Mouse (Mus musculus) splenic B cell, adult 2 months (primary cell): Measurements from ENCODE around the gene Ccdc93.

Experiments
- DNase-seq: peaks from one replicate; pipeline ENCODE4 v3.0.0-alpha.2; 2011; ENCODE audit warnings: low read depth, low spot score
- H3K27me3 ChIP-seq: 2 replicates; pipeline ENCODE4 v1.6.1; 2012; ENCODE audit warnings: mild to moderate bottlenecking, low read length, moderate library complexity, mixed read lengths; ENCODE audit not compliant: control insufficient read depth, poor library complexity, insufficient read depth, severe bottlenecking
- H3K36me3 ChIP-seq: 2 replicates; pipeline ENCODE4 v1.6.1; 2012; ENCODE audit warnings: mild to moderate bottlenecking, low read length, moderate library complexity, mixed read lengths; ENCODE audit not compliant: control insufficient read depth, poor library complexity, insufficient read depth, severe bottlenecking

The Ccdc93 gene

DNA sequence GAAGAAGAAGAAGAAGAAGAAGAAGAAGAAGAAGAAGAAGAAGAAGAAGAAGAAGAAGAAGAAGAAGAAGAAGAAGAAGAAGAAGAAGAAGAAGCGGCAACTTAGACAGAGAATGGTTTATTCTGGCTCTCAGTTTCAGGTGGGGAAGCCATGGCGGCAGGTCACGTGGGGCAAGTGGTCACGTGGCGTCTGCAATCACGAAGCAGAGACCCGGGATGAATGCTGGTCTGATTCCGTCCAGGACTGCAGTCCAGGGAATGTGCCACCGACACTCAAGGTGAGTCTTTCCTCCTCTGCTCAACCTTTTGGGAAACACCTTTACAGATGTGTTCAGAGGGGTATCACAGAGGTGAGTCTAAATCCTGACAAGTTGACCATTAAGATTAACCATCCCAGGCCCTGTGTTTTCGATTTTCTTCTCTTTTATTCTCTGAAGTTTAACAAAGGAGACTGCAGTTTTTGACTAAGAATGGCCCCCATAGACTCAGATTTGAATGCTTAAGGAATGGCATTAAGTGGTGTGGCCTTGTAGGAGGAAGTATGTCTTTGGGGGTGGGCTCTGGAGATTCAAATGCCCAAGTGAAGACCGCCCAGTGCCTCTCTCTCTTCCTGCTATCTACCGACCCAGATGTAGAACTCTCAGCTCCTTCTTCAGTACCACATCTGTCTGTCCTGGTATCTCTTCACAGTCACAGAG is 11.1 kb upstream of the Ccdc93 start:
- H3K36me3 ChIP-seq, result no peaks in the 10 kb centered on the region
- no peaks in the 10 kb centered on the region for H3K27me3 ChIP-seq
- no peak for DNase-seq

- peaks cover 2% of the 10 kb centered on the region; the same call in 1 of the 2 replicates for H3K36me3 ChIP-seq
These were observed 489 bp upstream of the Ccdc93 start for GRCm38 (mm10) chr1:121430183-121430937.

GRCm38 (mm10) chr1:121435981-121436380 is 5.1 kb downstream of the Ccdc93 start:
- H3K27me3 ChIP-seq, result no peaks in the 10 kb centered on the region
- no peak for DNase-seq

More at GRCm38 (mm10) chr1:121430183-121430937, 489 bp upstream of the Ccdc93 start:
- H3K27me3 ChIP-seq, result no peaks in the 10 kb centered on the region
- DNase-seq, result no peak

DNA sequence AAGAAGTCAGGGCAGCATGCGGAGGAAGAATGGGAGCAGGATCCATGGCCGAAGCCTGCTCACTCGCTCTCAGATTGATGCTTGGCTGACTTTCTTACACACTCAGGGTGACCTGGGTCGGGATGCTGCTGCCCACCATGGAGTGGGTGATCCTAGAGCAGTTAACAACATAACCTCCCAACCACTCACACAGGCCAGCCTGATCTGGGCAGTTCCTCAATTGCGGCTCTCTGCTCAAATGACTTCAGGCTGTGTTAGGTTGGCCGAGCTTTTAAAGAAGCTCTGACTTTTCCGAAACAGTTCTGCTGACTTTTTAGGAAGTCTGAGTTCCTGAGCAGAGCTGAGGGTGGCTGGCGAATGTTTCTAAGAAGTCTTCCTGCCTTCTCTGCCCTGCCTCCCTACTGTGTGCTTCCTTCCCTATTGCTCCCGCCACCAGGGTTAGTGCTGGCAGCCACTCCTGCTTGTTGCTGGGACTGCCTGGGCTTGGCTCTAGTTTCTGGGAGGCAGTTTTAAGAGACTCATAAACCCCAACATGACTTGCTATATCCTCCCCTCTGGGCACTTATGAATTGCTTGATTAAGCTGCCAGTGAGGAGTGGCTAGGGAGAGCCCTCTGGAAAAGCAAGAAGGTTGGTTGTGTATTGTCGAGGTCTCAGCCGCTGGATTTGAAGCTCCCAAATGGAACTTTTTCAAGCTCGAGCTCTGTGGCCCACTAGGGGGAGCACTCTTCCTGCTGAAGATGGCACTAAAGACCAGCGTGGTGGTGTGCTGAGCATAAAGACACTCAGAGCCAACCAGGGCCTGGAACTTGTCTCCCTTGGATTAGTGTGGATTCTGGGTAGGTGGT is 9.9 kb downstream of the Ccdc93 start:
- no peaks in the 10 kb centered on the region for H3K27me3 ChIP-seq
- DNase-seq, result peak; percentile 79
- peaks cover 3% of the 10 kb centered on the region for H3K36me3 ChIP-seq

More at GRCm38 (mm10) chr1:121435981-121436380, 5.1 kb downstream of the Ccdc93 start:
- H3K36me3 ChIP-seq, result peaks cover 5% of the 10 kb centered on the region

GRCm38 (mm10) chr1:121444147-121444546 is 13.3 kb downstream of the Ccdc93 start:
- DNase-seq, result no peak
- H3K36me3 ChIP-seq, result peaks cover 3% of the 10 kb centered on the region
- H3K27me3 ChIP-seq, result no peaks in the 10 kb centered on the region

DNA sequence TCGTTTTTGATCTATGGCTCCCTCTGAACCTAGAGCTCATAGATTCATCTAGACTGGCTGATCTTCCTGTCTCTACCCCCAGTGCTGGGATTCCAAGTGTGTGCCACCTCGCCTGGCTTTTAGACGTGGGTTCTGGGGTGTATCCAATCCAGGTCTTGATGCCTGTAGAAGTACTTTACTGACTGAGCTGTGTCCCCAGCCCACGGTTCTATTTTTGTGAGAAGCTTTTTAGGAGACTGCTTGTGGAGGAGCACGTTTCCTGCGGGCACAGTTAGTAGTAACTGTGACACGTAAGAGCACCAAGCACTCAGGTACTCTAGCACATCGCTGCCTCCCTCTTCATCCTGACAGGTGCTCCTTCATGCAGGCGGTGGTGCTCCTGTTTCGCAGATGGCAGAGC is 16.4 kb downstream of the Ccdc93 start:
- H3K27me3 ChIP-seq, result no peaks in the 10 kb centered on the region
- peaks cover 3% of the 10 kb centered on the region for H3K36me3 ChIP-seq
- DNase-seq, result no peak

DNA sequence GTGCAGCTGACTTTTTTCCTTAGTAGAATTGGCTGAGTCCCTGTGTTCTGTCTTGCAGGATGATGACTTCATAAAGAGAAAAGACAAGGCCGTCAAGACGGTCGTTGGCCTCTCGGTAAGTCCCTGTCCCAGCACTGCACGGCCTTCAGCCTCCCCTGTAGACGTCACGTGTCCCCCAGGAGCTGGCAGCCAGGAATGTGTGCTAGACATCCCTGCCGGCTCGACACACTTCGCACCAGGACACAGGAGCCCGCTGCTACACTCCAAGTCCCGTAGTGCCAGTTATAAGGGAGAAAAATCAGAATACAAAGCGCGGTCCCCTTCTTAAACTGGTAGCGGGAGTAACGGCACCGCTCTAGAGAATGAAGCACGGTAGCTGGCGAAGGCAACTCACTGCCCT is 17.3 kb downstream of the Ccdc93 start:
- Histone ChIP-seq H3K36me3 (peaks cover 3% of the 10 kb centered on the region), H3K27me3 (no peaks in the 10 kb centered on the region)
- no peak for DNase-seq

DNA sequence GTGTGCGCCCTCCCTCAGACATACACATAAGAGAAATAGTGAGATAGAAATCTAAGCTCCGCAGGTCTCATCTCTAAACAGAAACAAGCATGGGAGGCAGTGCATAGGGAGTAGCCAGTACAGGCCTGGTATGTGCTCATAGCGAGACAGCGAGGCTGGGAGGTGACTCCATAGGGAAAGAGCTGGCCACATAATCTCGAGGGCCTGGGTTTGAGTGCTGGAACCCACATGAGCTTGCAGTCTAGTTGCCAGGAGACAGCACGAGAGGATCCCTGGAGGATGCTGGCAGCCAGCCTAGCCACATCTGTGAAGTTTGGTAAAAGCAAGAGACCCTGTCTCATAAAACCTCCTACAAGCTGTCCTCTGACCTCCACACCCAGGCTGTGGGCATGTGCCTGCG is 20.2 kb downstream of the Ccdc93 start:
- no peak for DNase-seq
- H3K27me3 ChIP-seq, result no peaks in the 10 kb centered on the region
- H3K36me3 ChIP-seq, result peaks cover 3% of the 10 kb centered on the region

DNA sequence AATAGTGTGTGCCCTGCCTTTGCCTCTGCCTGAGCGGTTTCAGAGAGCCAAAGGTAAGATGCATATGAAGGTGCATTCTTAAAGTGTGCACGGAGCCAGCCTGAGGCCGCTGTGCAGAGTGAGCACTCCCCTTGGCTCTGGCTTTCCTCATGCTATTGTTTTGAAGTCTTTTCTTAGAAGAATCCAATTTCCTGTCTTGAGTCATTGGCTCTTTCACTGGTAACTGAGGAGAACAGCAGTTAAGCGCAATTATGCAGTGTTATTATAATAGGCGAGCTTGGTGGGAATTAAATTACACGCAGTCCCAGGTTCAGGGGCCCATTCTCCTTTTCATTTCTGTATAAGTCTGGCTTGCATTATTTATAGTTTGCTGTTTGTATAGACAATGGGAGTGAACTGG is 21.6 kb downstream of the Ccdc93 start:
- Histone ChIP-seq H3K36me3 (peaks cover 3% of the 10 kb centered on the region), H3K27me3 (no peaks in the 10 kb centered on the region)
- no peak for DNase-seq

DNA sequence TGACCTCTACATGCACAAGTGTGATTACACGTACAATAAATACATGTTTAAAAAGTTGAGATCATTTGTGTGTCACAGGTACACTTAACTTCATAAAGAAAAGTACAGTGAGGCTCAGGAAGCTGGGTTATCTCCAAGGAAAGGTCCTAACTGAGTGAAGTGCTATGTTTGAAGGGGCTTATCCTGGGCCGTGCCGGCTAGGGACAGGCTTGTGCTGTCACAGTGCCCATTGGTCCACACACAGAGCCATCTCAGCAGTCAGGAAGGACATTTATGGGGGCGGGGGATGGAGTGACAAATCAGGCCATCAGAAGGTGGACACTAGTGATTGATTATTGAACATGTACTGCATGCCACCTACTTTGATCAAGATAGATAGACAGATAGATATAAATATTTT is 22.2 kb downstream of the Ccdc93 start:
- Histone ChIP-seq H3K36me3 (peaks cover 3% of the 10 kb centered on the region), H3K27me3 (no peaks in the 10 kb centered on the region)
- no peak for DNase-seq

- no peak for DNase-seq
- Histone ChIP-seq H3K36me3 (peaks cover 2% of the 10 kb centered on the region), H3K27me3 (no peaks in the 10 kb centered on the region)
These were observed 24.1 kb downstream of the Ccdc93 start for GRCm38 (mm10) chr1:121454951-121455350.

GRCm38 (mm10) chr1:121460077-121460476 is 29.2 kb downstream of the Ccdc93 start:
- Histone ChIP-seq H3K36me3 (peaks cover 2% of the 10 kb centered on the region; the same call in 1 of the 2 replicates), H3K27me3 (no peaks in the 10 kb centered on the region)
- DNase-seq, result no peak

DNA sequence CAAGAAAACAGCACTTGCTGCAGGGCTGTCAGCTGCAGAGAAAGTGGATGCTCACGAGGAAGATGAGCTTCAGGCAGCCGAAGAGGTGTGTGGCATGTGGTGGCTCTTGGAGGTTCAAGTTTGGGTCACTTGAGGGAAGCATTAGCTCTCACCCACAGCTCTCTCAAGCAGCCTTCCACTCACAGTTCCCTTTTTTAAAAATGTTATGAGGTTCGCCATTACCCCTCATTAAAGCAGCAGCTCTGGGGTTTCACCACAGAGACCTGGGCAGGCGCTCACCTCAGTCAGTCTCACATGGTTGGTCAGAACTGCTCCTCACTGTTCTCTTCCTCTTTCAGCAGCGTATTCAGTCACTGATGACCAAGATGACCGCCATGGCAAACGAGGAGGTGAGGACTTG is 31.0 kb downstream of the Ccdc93 start:
- Histone ChIP-seq H3K36me3 (peaks cover 2% of the 10 kb centered on the region; the same call in 1 of the 2 replicates), H3K27me3 (no peaks in the 10 kb centered on the region)
- peak; percentile 83 for DNase-seq

- H3K27me3 ChIP-seq, result no peaks in the 10 kb centered on the region
- peak; percentile 42 for DNase-seq
- H3K36me3 ChIP-seq, result peaks cover 2% of the 10 kb centered on the region; the same call in 1 of the 2 replicates
These were observed 31.8 kb downstream of the Ccdc93 start for GRCm38 (mm10) chr1:121462643-121463042.
